Mouse (Mus musculus): ENCODE data around the gene Agap1.

Gene Agap1

GRCm38 (mm10) chr1:89454196-89455123, at the start of gene Agap1:
Agap1 (plus strand) TSS chr1:89454806.
- peak; percentile 88 to 91 for DNase-seq (ENCODE audit: low spot score in 2 of 2)

- no peak for DNase-seq (ENCODE audit: low spot score in 2 of 2)
These were observed 48.6 kb upstream of the Agap1 start for GRCm38 (mm10) chr1:89405991-89406390.

GRCm38 (mm10) chr1:89407986-89408385, 46.6 kb upstream of the Agap1 start:
- no peak for DNase-seq (ENCODE audit: low spot score in 2 of 2)

- DNase-seq (ENCODE audit: low spot score in 2 of 2): no peak
These were observed 41.5 kb upstream of the Agap1 start for GRCm38 (mm10) chr1:89413122-89413521.

GRCm38 (mm10) chr1:89414563-89414962, 40.0 kb upstream of the Agap1 start:
- no peak for DNase-seq (ENCODE audit: low spot score in 2 of 2)

- DNase-seq (ENCODE audit: low spot score in 2 of 2): no peak
These were observed 37.7 kb upstream of the Agap1 start for GRCm38 (mm10) chr1:89416929-89417328.

GRCm38 (mm10) chr1:89420642-89421041, 34.0 kb upstream of the Agap1 start:
- DNase-seq (ENCODE audit: low spot score in 2 of 2): no peak

- no peak for DNase-seq (ENCODE audit: low spot score in 2 of 2)
These were observed 33.2 kb upstream of the Agap1 start for GRCm38 (mm10) chr1:89421401-89421800.

- DNase-seq (ENCODE audit: low spot score in 2 of 2): no peak
These were observed 30.0 kb upstream of the Agap1 start for GRCm38 (mm10) chr1:89424563-89424962.

- DNase-seq (ENCODE audit: low spot score in 2 of 2): no peak
These were observed 28.5 kb upstream of the Agap1 start for GRCm38 (mm10) chr1:89426137-89426536.

GRCm38 (mm10) chr1:89428671-89429070, 25.9 kb upstream of the Agap1 start:
- no peak for DNase-seq (ENCODE audit: low spot score in 2 of 2)

- no peak for DNase-seq (ENCODE audit: low spot score in 2 of 2)
These were observed 24.5 kb upstream of the Agap1 start for GRCm38 (mm10) chr1:89429946-89430640.

GRCm38 (mm10) chr1:89439351-89439750, 15.3 kb upstream of the Agap1 start:
- DNase-seq (ENCODE audit: low spot score in 2 of 2): no peak

- DNase-seq (ENCODE audit: low spot score in 2 of 2): no peak
These were observed 13.2 kb upstream of the Agap1 start for GRCm38 (mm10) chr1:89441236-89441897.

GRCm38 (mm10) chr1:89443512-89443911, 11.1 kb upstream of the Agap1 start:
- no peak for DNase-seq (ENCODE audit: low spot score in 2 of 2)

GRCm38 (mm10) chr1:89444014-89444413, 10.6 kb upstream of the Agap1 start:
- no peak for DNase-seq (ENCODE audit: low spot score in 2 of 2)

GRCm38 (mm10) chr1:89450139-89450538, 4.5 kb upstream of the Agap1 start:
- no peak for DNase-seq (ENCODE audit: low spot score in 2 of 2)

- no peak for DNase-seq (ENCODE audit: low spot score in 2 of 2)
These were observed 2.5 kb upstream of the Agap1 start for GRCm38 (mm10) chr1:89452138-89452537.

- no peak for DNase-seq (ENCODE audit: low spot score in 2 of 2)
These were observed 940 bp upstream of the Agap1 start for GRCm38 (mm10) chr1:89453666-89454065.

- DNase-seq (ENCODE audit: low spot score in 2 of 2): peak; percentile 31 to 50
These were observed 950 bp downstream of the Agap1 start for GRCm38 (mm10) chr1:89455421-89456091.

- no peak for DNase-seq (ENCODE audit: low spot score in 2 of 2)
These were observed 1.9 kb downstream of the Agap1 start for GRCm38 (mm10) chr1:89456456-89456855.

Data from urinary bladder, adult 18-20 months (tissue).